Mouse (Mus musculus) kidney, adult 8-10 months (tissue): ENCODE measurements around the gene Mrpl44.

Source experiments
- DNase-seq, 2 experiments: peaks; one replicate each; pipeline ENCODE4 v3.0.0; 2022

Mrpl44 gene

DNA sequence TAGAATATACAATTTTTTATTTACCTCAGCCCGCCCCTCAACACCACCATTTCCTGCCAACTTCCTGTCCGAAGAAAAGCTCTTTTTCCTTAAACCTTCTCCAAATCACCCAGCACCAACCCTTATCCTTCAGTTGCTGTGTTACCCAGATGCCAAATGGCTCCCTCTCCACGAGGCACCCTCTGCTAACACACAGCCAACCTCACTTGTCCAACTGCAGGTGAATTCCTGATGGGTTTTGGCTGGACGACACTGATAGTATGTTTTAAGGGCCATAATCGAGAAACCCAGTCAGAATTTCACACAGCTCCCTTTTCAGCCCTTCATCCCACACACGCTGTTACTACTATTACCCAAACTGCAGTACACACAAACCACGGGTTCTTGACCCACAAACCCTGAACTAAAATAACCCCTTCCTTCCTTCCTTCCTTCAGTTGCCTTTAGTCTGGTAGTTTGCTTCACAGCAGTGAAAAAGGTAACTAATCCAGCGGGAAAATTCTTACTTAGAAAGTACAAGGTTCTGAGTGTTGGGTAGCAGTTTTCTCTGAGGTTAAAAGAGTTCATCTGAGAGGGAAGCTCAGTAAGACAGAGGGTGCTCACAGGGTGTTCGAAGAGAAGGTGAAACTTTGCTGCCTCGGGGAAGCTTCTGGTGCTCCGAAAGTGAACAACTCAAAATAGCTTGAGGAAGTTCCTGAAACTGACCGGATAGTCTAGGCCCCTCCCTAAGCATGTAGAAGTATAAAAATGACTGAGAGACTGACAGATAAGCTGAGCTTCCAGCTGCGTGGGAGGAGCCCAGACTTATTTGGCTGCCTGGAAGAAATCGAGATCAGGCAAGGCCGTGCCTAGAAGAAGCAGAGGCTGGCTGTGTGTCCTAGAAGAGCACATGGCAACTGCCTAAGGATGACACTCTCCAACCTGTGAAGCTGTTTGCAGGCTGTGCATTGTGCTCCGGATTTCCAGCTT, 13.3 kb upstream of the Mrpl44 start:
- no peak for DNase-seq

DNA sequence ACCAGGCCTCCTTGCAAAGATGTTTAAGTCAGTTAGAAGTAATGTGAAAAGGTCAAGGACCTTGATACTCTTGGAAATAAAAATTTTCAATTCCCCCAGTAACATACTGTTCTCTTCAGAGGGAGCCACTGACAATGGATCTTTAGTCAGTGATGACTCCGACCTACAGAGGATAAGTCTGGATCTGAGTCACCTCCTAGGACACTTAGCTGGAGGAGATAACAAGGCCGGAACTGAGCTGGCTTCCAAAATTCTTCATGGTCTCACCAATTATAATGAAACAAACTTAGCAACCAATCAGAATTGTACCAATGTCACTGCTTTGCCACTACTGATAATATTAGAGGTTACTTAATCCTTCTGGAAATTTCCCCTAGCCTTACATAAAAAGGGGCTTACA, 11.8 kb upstream of the Mrpl44 start:
- DNase-seq: no peak

DNA sequence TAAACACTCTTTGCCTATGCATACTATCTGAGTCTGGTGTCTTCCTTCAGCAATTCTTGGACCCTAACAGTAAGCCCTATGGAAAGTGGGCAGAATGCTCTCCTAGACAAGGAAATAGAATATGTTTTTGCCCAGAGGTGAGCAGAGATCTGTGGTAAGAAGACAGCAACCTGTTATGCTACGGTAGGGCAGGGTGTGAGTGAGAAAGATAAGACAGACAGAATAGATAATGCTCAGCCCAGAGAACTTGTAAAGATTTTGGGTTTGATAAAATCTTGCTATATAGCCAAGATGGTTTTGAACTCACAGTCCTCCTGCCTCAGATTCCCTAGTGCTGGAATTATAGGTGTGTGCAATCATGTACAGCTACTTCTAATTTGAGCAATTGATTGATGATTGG, 11.3 kb upstream of the Mrpl44 start:
- DNase-seq: no peak

DNA sequence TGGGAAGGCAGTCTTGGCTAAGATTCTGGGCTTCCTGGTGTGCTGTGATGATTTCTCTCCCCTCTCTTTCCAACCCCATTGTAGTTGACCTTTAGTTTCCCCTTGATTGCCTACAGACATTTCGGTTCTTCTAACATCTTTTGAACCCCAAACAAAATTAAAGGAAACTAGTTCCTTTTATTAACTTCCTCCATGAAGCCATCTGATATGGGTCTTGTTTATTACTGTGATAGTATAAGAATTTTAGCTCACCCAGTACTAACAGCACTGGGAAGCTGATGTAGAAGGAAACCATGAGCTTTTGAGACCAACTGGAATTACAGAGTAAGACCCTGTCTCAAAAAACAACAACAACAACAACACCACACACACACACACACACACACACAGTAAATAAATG, 7.6 kb upstream of the Mrpl44 start:
- DNase-seq: no peak

DNA sequence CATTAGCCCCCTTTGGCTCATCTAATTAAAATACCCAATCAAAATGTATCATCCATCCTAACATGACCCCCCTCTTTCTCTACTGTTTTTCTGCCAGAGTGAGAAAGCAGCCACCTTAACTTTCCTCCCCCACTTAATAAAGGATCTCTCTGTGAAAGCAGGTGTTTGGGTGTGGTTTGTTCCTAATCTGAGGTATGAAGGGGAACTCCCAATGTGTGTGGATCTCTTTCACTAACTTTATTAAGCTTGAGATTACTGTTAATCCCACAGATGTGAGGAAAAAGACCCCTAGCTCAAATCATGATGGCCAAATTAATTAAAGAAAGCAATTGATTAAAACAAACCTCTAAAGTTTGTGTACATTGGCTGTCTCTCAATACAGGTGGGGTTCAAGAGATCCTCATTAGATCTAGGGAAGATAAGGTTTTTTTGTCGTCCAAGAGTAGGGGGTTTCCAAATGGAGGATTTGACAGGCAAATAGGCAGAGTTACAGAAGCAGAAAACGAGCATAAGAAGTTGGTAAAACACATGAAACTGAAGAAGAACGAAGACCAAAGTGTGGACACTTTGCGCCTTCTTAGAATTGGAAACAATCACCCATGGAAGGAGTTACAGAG, 1.5 kb upstream of the Mrpl44 start:
- DNase-seq: no peak

DNA sequence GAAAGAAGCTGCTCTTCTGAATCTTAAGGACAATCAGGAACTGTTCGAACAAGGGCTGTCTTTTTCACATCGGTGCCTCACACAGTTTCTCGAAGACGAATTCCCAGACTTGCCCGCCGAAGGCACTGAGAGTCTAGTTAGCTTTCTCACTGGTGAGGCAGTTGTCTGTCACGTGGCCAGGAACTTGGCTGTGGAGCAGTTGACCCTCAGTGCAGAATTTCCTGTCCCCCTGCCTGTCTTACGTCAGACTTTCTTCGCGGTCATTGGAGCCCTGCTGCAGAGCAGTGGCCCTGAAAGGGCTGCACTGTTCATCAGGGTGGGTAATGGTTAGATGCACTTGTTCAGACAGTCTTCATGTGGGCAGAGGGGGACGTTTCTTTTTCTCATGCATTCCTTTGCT, 2.2 kb downstream of the Mrpl44 start:
- no peak for DNase-seq

DNA sequence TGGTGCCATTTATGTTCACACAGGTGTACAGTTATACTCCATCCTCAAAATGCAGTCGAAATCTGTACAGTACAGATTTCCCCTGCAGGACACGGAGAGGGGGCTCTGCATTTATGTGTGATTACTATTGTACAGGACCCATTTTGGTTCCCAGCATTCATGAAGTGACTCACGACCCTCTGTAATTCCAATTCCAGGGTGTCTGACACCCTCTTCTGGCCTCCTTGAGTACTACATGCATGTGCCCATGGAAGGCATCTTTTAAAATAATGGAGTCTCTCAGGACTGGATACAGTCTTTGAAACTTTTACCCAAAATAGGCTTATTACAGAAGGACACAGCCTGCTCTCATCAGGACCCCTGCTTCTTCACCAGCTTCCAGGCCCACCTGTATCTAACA, 6.6 kb downstream of the Mrpl44 start:
- DNase-seq: peak in 1 of 2 experiments; percentile 27

DNA sequence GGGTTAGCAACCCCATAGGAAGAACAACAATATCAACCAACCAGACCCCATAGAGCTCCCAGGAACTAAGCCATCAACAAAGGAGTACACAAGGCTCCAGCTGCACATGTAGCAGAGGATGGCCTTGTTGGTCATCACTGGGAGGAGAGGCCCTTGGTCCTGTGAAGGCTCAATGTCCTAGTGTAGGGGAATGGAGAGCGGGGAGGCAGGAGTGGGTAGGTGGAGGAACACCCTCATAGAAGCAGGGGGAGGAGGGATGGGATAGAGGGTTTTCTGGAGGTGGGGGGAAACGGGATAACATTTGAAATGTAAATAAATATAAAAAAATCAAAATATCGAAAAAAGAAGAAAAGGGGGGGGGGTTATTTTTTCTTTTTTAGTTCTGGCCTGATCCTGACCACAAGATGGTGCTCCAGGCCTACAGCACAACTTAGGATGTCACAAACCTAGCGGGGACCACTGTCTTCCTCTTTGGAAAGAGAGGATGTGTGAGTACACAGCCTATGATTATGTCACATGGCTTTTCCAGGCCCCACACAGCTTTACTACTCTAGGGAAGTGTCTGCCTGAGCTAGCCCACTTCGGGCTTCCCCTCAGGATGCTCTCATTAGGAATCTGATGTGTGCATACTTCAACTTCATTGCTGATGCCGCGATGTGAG, 10.6 kb downstream of the Mrpl44 start:
- peak in 1 of 2 experiments; percentile 17 for DNase-seq

DNA sequence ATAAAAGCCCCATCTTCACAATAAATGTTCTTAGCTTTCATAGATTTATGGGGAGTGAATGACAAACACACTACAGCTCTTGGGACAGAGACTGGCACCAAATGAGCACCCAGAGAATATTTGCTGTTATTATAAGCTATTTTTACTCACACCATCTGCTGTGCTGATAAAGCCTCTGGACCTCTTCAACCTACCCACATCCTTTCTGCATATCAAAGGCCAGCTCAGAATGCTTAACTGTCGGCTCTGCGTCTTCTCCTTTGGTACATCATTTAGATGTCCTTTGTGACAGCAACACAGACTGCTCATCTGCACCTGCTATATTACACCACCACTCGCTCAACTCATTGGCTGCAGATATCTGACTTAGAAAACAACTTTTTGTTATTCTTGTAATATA, 21.3 kb downstream of the Mrpl44 start:
- no peak for DNase-seq

DNA sequence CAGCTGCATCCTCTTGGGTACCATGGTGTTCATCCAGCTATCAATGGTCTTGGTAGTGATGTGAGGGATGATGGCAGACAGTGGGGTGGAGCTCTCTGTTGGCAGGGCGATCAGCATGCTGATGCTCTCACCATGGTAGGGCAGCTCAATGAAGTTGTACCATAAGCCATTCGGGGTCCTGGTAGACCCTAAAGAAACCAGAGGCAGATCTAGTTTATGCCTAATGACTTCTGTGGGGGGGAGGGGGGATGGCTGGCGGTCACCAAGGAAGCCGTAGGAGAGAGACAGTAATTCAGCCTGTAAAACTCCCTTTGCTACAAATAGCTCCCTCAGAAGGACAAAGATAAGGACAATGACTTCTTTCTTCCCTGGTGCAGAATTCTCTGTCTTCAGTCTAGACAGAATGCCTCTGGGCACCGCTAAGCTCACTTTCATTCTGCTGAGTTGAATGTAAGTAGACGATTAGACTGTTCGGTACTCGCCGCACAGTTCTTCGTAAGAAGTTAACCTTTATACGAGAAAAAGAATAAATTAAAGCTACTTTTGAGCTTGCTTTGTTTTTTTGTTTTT, 27.1 kb downstream of the Mrpl44 start:
- no peak for DNase-seq

DNA sequence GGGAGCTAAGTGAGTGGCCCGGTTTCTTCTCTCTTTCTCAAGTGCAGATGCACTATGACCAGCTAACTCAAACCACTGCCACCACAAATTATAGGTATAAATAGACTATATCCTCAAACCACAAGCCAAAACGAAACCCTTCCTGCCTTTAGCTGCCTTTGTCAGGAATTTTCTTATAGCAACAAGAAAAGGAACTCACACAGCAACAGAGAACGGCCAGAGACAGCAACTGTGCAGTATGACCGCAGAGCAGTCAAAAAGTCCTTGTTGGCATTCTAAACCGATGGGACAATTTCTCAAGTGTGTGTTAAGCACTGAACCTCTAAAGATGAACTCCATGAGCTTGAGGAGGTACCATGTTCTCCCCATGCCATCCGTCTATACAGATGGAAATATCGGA, 27.8 kb downstream of the Mrpl44 start:
- no peak for DNase-seq

DNA sequence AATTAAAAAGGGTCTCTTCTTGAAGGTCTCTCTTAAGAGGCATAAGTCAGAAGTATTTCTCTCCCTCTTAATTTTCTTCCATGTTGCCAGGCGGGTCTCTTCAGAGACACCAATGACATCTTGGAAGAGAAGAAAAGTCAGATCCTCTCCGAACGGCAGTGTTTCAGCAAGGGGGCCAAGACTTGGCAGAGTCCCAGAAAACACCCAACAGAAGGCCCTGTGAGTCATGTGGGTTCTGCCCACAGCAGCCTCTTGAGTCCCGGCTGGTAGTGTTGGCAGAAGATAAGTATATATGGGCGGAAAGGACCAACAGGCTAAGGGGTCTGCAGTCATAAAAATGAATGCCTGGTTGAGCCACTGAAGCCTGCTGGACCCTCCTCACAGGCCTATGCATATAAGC, 31.0 kb downstream of the Mrpl44 start:
- no peak for DNase-seq

DNA sequence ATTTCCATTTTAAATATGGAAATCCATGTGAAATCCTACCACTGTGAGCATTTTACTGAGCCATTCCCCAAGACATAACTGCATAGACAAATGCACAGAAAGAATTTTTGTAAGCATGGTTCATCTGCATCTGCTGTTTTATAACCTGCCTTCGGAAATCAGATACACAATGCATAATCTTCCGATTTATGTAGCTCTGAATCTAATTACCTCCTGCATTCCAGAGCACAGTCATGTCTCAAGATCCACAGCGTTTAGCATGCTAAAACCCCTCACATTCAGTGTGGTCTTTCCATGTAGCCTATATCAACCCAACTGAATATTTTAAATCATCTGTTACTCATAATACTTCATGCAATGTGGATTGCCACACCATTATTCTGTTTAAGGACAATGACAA, 33.6 kb downstream of the Mrpl44 start:
- DNase-seq: no peak

DNA sequence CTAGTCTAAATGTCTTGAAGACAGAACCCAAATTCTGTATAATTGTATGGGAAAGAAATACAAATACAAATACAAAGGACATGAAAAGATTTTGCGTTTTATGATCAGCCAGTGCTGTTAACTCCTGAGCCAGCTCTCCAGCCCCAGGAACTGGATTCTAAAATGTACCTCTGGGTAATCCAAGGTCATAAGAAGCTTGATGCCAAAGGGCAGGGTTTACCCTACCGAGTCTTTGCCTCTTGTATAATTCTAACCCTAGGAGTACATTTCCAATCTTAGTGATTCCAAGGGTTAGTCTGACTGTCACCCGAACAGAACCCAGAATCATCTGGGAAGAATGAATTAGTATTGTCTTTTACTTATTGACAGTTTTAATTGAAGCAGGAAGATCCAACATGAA, 39.6 kb downstream of the Mrpl44 start:
- peak; percentile 7 to 24 for DNase-seq

DNA sequence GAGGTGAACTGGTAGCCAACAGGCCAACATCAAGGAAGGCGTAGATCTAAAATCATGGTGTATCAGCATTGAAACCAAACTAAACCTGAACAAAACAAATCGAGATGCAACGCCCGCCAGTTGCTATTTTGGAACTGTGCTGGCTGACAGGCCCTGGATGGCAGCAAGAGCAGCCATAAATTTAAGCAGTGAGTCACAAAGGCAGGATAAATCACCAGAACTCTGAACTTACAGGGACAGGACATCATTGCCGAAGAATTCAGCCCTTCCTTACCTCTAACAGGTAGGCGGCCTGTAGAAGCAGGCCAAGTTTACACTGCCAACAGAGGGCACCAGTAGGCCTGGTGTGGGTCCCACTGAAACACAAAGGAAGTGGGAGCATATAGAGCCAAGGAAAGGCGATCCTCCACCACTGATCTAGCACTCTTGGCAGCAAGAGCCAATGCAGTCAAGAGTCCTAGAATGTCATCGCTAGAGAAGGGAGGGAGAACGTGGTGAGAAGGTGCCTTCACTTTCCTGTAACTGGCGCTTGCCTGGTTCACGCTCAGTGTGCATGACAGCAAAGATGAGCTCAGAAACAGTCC, 43.6 kb downstream of the Mrpl44 start:
- DNase-seq: no peak

DNA sequence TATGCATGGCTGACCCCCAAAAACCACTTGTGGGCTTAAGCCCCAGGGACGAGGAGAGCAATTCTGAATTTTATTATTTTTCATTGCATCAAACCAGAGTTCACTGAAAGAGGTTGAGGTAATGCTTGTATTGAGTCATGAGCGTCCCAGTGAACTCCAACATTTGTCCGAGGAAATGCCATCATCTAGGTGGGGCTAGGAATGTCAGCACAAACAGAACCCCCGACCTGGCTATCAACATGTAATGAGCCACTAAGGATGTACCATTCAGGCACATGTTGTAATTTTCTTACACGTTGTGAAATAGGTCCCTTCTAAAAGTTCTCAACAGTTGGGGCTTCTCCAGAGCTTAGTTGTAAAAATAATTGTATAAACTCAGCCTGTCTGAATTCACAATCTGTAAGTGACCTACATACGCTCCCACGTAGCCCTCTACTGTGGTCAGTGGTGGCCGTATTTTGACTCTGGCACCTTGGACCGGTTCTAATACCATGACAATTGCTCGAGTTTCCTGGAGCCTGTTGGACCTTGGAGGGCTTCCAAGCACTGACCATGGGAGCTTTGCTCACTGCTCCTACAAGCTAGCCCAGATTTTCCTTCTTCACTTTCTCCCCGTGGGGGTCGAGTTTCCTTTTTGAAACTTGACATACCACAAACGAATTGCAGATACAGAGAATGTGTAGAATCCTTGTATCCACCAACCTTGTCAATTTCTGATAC, 47.1 kb downstream of the Mrpl44 start:
- peak in 1 of 2 experiments; percentile 53 for DNase-seq

DNA sequence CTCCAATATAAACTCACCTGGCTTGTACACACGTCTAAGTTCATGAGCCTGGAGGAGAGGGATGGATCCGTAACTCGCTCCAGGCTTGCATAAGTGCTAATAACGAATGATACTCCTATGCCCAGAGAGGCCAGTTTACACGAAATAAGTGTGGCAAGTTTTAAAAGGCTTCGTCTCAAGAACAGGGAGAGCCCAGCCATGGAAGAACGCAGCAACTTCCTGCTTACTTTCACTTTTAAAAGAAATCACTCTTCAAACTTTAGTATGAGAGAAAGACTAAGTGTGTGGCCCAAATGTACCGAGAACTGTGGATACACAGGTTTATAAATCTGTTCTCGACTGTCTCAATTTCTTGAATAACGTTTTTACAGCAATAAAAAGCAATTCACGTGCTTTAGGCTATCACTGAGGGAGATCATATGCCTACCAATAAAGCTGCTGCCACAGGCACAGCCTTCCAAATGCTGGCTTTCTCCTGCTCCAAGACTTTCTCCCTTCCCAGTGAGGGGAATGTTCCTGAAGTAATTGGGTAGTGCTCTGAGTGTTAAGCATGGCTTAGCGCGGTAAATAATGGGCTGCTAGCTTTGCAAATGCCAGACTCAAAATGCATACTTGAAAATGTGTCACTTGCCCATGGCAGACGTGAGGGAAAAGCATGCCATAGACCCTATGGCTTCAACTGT, 48.3 kb downstream of the Mrpl44 start:
- no peak for DNase-seq
